Mouse (Mus musculus) bone marrow macrophage, adult 2 months (primary cell): ENCODE data around the gene Smurf2. TPM values are rescaled to one million over a fixed set of nuclear protein-coding genes. Genes with fewer than 3 reads are reported as not detected.

Experiments
- H3K27ac ChIP-seq: 2 replicates; pipeline ENCODE4 v1.5.1; 2012; ENCODE audit warnings: low read depth, low read length; ENCODE audit not compliant: insufficient read depth
- H3K4me1 ChIP-seq: 2 replicates; pipeline ENCODE4 v1.6.1; 2012; ENCODE audit warnings: low read length; ENCODE audit not compliant: control insufficient read depth, insufficient read depth
- H3K4me3 ChIP-seq: 2 replicates; pipeline ENCODE4 v1.5.1; 2012; ENCODE audit warnings: mild to moderate bottlenecking, low read length, moderate library complexity; ENCODE audit not compliant: insufficient read depth
- CTCF ChIP-seq: IDR thresholded peaks from 2 replicates; pipeline ENCODE4 v1.5.1; 2012; ENCODE audit warnings: low read depth, mild to moderate bottlenecking, low read length, moderate library complexity
- POLR2A ChIP-seq: IDR thresholded peaks from 2 replicates; pipeline ENCODE4 v1.6.1; 2012; ENCODE audit warnings: mild to moderate bottlenecking, low read depth, low read length, borderline replicate concordance
- polyA plus RNA-seq: library from polyadenylated mRNA; stranded (reverse); fragments of >200 nt; gene quantifications from 2 replicates; pipeline ENCODE4 v1.2.4, GENCODE M21; 2012; ENCODE audit not compliant: missing spikeins, insufficient read depth, insufficient read length

Gene Smurf2
- polyA plus RNA-seq, 1 experiment, result 21.3 TPM

GRCm38 (mm10) chr11:106779388-106780088 lies 141.0 kb downstream of the Smurf2 start, which contains the start of gene Polg2:
Polg2 (minus strand) TSS chr11:106779537.
- peak within 1 kb of the TSS; percentile 87 for H3K4me3 ChIP-seq
- H3K27ac ChIP-seq, result peak within 1 kb of the TSS; percentile 74
- peaks cover 5% of the 10 kb centered on the region; the same call in 1 of the 2 replicates for H3K4me1 ChIP-seq
- TF ChIP-seq CTCF (no peak), POLR2A (no peak)

GRCm38 (mm10) chr11:106778589-106779387 lies 141.7 kb downstream of the Smurf2 start:
- peak overlapping the region; percentile 74 for H3K27ac ChIP-seq
- peak overlapping the region; percentile 87 for H3K4me3 ChIP-seq
- peaks cover 5% of the 10 kb centered on the region; the same call in 1 of the 2 replicates for H3K4me1 ChIP-seq
- no peak for TF ChIP-seq POLR2A
- TF ChIP-seq CTCF, result no peak

- Histone ChIP-seq H3K4me1 (peaks cover 5% of the 10 kb centered on the region; the same call in 1 of the 2 replicates), H3K27ac (no peak overlapping the region), H3K4me3 (peak overlapping the region; percentile 87)
- TF ChIP-seq CTCF (no peak), POLR2A (no peak)
These were observed 142.4 kb downstream of the Smurf2 start for GRCm38 (mm10) chr11:106778132-106778531.

GRCm38 (mm10) chr11:106777395-106777794 lies 143.1 kb downstream of the Smurf2 start:
- Histone ChIP-seq H3K4me1 (peaks cover 5% of the 10 kb centered on the region; the same call in 1 of the 2 replicates), H3K27ac (no peak overlapping the region), H3K4me3 (no peak overlapping the region; the same call in 1 of the 2 replicates)
- TF ChIP-seq CTCF (no peak), POLR2A (no peak)

- Histone ChIP-seq H3K27ac (no peak overlapping the region), H3K4me3 (no peak overlapping the region), H3K4me1 (peaks cover 3% of the 10 kb centered on the region; the same call in 1 of the 2 replicates)
- TF ChIP-seq CTCF (no peak), POLR2A (no peak)
These were observed 143.6 kb downstream of the Smurf2 start for GRCm38 (mm10) chr11:106776960-106777359.

- Histone ChIP-seq H3K4me3 (no peak overlapping the region), H3K27ac (no peak overlapping the region)
- TF ChIP-seq CTCF (no peak), POLR2A (no peak)
These were observed 147.5 kb downstream of the Smurf2 start for GRCm38 (mm10) chr11:106773061-106773460.

GRCm38 (mm10) chr11:106770195-106770974 lies 150.1 kb downstream of the Smurf2 start:
- peak; percentile 53; the same call in 1 of the 2 replicates for TF ChIP-seq CTCF
- TF ChIP-seq POLR2A, result no peak
- Histone ChIP-seq H3K27ac (peak overlapping the region; percentile 33), H3K4me3 (no peak overlapping the region), H3K4me1 (no peaks in the 10 kb centered on the region)

More at GRCm38 (mm10) chr11:106773061-106773460, 147.5 kb downstream of the Smurf2 start:
- peaks cover 3% of the 10 kb centered on the region; the same call in 1 of the 2 replicates for H3K4me1 ChIP-seq

Other genes with a start within 250 kb of the Smurf2 start
- gene Pecam1, start 170.1 kb downstream of the Smurf2 start, polyA plus RNA-seq, result 4.8 and 5.1 TPM in 2 replicates
- 202 and 222 TPM in 2 replicates for gene Milr1, start 169.5 kb downstream of the Smurf2 start, polyA plus RNA-seq
- gene Polg2, start 141.2 kb downstream of the Smurf2 start, polyA plus RNA-seq, result 8.9 and 11.4 TPM in 2 replicates
- 1,156 and 1,201 TPM in 2 replicates for gene Ddx5, start 131.5 kb downstream of the Smurf2 start, polyA plus RNA-seq
- 24.4 and 26.6 TPM in 2 replicates for gene Cep95, start 131.5 kb downstream of the Smurf2 start, polyA plus RNA-seq
- 72.2 and 79.5 TPM in 2 replicates for gene Kpna2, start 78.8 kb upstream of the Smurf2 start, polyA plus RNA-seq
- gene 1810010H24Rik, start 105.0 kb upstream of the Smurf2 start, polyA plus RNA-seq, result not detected in 2 replicates
- gene Bptf, start 211.4 kb upstream of the Smurf2 start, polyA plus RNA-seq, result 38.2 and 39.4 TPM in 2 replicates